Mouse (Mus musculus) C2C12 (cell line): ENCODE data around the gene Ccdc71.

Experiments used
- CEBPB ChIP-seq: IDR thresholded peaks from one replicate; pipeline ENCODE4 v1.6.1; 2011; ENCODE audit warnings: low read depth, mild to moderate bottlenecking, control low read depth, moderate library complexity
- CTCF ChIP-seq: IDR thresholded peaks from one replicate; pipeline ENCODE4 v1.5.1; 2011; ENCODE audit not compliant: control insufficient read depth, insufficient read depth, insufficient read length
- MAX ChIP-seq: IDR thresholded peaks from one replicate; pipeline ENCODE4 v1.6.1; 2011; ENCODE audit warnings: mild to moderate bottlenecking, control low read depth
- MYOD1 ChIP-seq: IDR thresholded peaks from one replicate; pipeline ENCODE4 v1.6.1; 2011; ENCODE audit warnings: low read depth; ENCODE audit not compliant: control insufficient read depth, insufficient read length
- USF1 ChIP-seq: IDR thresholded peaks from one replicate; pipeline ENCODE4 v1.6.1; 2011; ENCODE audit warnings: low read depth, mild to moderate bottlenecking, control low read depth, moderate library complexity

GRCm38 (mm10) chr9:108489702-108490558 lies 29.6 kb downstream of the Ccdc71 start:
- TF ChIP-seq CTCF (no peak), MAX (no peak), CEBPB (no peak), USF1 (no peak), MYOD1 (no peak)
